Mouse (Mus musculus): Measurements from ENCODE around the gene Zfp575. TPM values are rescaled to one million over a fixed set of nuclear protein-coding genes. Genes with fewer than 3 reads are reported as not detected.

Zfp575 gene
- polyA plus RNA-seq, 1 experiment from 2014 or later: 0.10 TPM

- H3K4me3 ChIP-seq (ENCODE audit: inconsistent target): no peak overlapping the region
- no peaks in the 10 kb centered on the region for H3K36me3 ChIP-seq (ENCODE audit: inconsistent target)
- no peak overlapping the region for H3K27ac ChIP-seq
- WGBS (ENCODE audit: missing documents): 98% methylated on average over 4 of the region's 6 CpGs
- H3K79me2 ChIP-seq (ENCODE audit: inconsistent target): peaks cover 7% of the 10 kb centered on the region; the same call in 1 of the 2 replicates
Observed at GRCm38 (mm10) chr7:24592781-24593180, 5.3 kb upstream of the Zfp575 start.

DNA sequence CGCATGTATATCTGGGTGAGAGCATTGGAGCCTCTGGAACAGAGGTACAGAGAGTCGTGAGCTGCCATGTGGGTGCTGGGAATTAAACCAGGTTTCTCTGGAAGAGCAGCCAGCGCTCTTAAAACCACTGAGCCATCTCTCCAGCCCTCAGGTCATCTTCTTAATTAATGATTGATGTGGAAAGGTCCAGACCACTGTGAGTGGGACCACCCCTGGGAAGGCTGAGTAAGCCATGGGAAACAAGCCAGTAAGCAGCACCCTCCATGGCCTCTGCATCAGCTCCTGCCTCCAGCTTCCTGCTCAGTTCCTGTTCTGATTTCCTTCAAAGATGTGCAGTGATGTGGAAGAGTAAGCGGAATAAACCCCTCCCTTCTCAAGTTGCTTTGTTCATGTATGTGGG, 4.7 kb upstream of the Zfp575 start:
- Histone ChIP-seq H3K27ac (no peak overlapping the region), H3K36me3 (ENCODE audit: inconsistent target) (no peaks in the 10 kb centered on the region), H3K79me2 (ENCODE audit: inconsistent target) (peaks cover 7% of the 10 kb centered on the region; the same call in 1 of the 2 replicates), H3K4me3 (ENCODE audit: inconsistent target) (no peak overlapping the region)
- 57% methylated on average over 4 of the region's 4 CpGs for WGBS (ENCODE audit: missing documents)

DNA sequence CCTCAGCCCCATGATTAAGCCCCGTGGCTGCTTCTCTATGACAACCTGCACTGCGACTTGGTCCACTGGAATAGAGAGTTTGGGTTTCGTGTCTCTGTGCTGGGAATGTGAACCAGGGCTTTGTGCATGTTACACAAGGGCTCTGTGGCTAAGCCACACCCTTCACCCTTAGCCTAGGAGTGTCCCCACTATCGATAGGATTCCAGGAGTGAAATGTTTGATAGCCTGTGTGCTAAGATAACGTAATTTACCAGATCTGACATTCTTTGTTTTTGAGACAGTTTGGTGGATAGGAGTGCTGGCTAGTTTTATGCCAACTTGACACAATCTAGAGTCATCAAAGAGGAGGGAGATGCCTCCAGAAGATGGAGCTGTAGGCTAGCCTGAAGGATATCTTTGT, 4.3 kb upstream of the Zfp575 start:
- H3K36me3 ChIP-seq (ENCODE audit: inconsistent target): no peaks in the 10 kb centered on the region
- no peak overlapping the region for H3K27ac ChIP-seq
- H3K79me2 ChIP-seq (ENCODE audit: inconsistent target): peaks cover 7% of the 10 kb centered on the region; the same call in 1 of the 2 replicates
- whole genome bisulfite sequencing (ENCODE audit: missing documents): 82% methylated on average over 5 of the region's 5 CpGs
- no peak overlapping the region for H3K4me3 ChIP-seq (ENCODE audit: inconsistent target)

GRCm38 (mm10) chr7:24588336-24588735, 895 bp upstream of the Zfp575 start:
- H3K36me3 ChIP-seq (ENCODE audit: inconsistent target): no peaks in the 10 kb centered on the region
- H3K4me3 ChIP-seq (ENCODE audit: inconsistent target): no peak overlapping the region
- H3K79me2 ChIP-seq (ENCODE audit: inconsistent target): no peaks in the 10 kb centered on the region
- no peak overlapping the region for H3K27ac ChIP-seq
- 59% methylated on average over 13 of the region's 13 CpGs for WGBS (ENCODE audit: missing documents)

GRCm38 (mm10) chr7:24586828-24587227, 613 bp downstream of the Zfp575 start:
- 33% methylated on average over 8 of the region's 8 CpGs for WGBS (ENCODE audit: missing documents)
- no peak overlapping the region for H3K27ac ChIP-seq
- H3K4me3 ChIP-seq (ENCODE audit: inconsistent target): no peak overlapping the region
- H3K79me2 ChIP-seq (ENCODE audit: inconsistent target): no peaks in the 10 kb centered on the region
- H3K36me3 ChIP-seq (ENCODE audit: inconsistent target): no peaks in the 10 kb centered on the region

DNA sequence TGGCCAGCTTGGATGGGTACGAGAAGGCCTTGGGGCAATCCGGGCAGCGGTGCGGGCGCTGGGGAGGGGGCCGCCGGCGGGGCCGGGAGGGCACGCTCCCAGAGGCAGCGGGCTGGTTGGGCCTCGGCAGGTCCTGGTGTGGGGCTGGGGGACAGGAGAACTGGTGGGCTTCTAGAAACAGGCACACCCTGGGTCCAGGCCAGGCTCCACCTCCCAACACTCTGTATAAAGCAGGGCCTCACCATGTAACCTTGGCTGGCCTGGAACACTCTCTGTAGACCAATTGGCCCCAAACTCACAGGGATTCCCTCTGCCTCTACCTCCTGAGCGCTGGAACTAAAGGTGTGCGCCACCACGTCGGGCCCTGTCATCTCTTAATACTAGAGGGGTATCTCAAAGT, 1.4 kb downstream of the Zfp575 start:
- Histone ChIP-seq H3K36me3 (ENCODE audit: inconsistent target) (no peaks in the 10 kb centered on the region), H3K79me2 (ENCODE audit: inconsistent target) (no peaks in the 10 kb centered on the region), H3K27ac (no peak overlapping the region), H3K4me3 (ENCODE audit: inconsistent target) (no peak overlapping the region)
- WGBS (ENCODE audit: missing documents): 79% methylated on average over 14 of the region's 16 CpGs

DNA sequence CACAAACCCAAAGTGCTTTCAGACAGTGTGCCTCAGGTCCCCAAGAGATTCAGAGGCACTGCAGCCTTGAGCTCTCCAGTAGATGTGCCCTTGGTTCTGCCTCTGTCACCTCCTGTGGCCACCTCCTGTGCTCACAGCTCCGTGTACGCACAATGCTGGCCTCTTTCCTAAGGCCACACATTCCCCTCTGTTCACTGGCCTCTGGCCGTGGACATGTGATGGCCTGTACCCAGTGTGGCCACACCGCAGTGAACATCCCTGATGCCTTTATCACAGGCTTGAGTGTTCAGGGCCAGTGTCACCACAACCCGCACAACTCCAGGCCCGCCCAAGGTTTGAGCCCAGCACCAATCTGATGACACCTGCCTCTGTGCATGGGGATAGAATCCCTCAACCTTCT, 2.6 kb downstream of the Zfp575 start:
- no peaks in the 10 kb centered on the region for H3K36me3 ChIP-seq (ENCODE audit: inconsistent target)
- no peak overlapping the region for H3K27ac ChIP-seq
- H3K79me2 ChIP-seq (ENCODE audit: inconsistent target): no peaks in the 10 kb centered on the region
- H3K4me3 ChIP-seq (ENCODE audit: inconsistent target): no peak overlapping the region
- WGBS (ENCODE audit: missing documents): 100% methylated on average over 4 of the region's 6 CpGs

DNA sequence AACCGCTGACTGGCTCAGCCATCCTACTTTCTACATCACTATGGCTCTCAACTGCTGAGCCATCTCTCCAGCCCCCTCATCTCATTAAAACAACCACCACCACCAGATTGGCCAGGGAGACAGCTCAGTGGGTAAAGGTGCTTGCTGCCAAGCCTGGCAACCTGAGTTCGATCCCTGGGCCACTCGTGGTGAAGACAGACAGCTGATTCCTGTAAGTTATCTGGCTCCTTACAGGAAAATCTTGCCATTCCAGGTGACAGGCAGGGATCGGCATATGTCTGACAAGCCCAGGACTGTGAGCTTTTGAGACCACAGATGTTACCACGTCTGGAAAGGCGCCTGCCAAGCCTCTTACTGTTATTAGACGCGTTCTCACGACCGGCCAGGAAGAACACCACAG, 9.6 kb downstream of the Zfp575 start:
- Histone ChIP-seq H3K79me2 (ENCODE audit: inconsistent target) (no peaks in the 10 kb centered on the region), H3K4me3 (ENCODE audit: inconsistent target) (no peak overlapping the region), H3K27ac (no peak overlapping the region), H3K36me3 (ENCODE audit: inconsistent target) (no peaks in the 10 kb centered on the region)
- WGBS (ENCODE audit: missing documents): 90% methylated on average over 8 of the region's 10 CpGs

DNA sequence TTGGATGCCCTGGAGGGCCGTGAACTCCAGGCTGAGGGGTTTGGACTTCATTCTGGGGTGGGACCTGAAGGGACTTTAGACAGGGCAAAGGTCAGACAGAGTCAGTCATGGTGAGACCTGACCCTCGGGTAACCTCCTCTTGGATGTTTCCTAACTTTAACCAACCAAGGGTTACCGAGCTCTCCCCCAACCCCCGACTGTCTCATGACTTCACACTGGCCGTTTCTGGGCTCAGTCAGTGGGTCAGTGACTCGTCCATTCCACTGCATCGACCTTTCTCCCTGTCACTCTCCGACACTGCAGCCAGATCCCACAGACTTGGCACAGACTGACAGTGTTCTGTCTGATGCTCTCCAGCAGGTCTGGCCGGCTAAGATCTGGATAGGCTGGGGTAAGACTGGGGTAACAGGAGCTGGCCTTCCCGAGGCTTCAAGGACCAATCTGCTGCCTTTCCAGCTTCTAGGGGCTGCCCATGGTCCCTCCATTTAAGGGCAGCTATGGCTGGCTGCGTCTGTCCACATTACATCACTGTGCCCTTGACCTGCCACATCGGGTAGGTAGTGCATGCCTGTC, 13.1 kb downstream of the Zfp575 start:
- WGBS (ENCODE audit: missing documents): 77% methylated on average over 12 of the region's 12 CpGs

DNA sequence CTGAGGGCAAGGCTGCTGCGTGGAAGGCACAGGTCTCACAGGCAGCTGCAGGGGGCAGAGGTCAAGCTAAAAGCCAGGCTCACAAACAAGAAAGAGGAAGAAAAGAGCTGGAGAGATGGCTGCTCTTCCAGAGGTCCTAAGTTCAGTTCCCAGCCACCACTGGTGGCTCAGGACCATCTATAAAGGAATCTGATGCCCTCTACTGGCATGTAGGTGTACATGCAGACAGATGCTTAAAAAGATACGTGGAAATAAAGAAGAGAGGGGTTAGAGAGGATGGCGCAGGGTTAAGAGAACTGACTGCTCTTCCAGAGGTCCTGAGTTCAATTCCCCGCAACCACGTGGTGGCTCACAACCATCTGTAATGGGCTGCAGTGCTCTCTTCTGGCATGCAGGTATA, 15.0 kb downstream of the Zfp575 start:
- H3K36me3 ChIP-seq (ENCODE audit: inconsistent target): peaks cover 7% of the 10 kb centered on the region

More for the DNA sequence above, 13.1 kb downstream of the Zfp575 start:
- Histone ChIP-seq H3K4me3 (ENCODE audit: inconsistent target) (no peak overlapping the region), H3K79me2 (ENCODE audit: inconsistent target) (no peaks in the 10 kb centered on the region), H3K36me3 (ENCODE audit: inconsistent target) (no peaks in the 10 kb centered on the region), H3K27ac (no peak overlapping the region)

GRCm38 (mm10) chr7:24571071-24571470, 16.4 kb downstream of the Zfp575 start:
- H3K79me2 ChIP-seq (ENCODE audit: inconsistent target): no peaks in the 10 kb centered on the region
- WGBS (ENCODE audit: missing documents): 89% methylated on average over 4 of the region's 4 CpGs
- no peak overlapping the region for H3K27ac ChIP-seq
- no peak overlapping the region for H3K4me3 ChIP-seq (ENCODE audit: inconsistent target)
- peaks cover 17% of the 10 kb centered on the region for H3K36me3 ChIP-seq (ENCODE audit: inconsistent target)

More for the DNA sequence above, 15.0 kb downstream of the Zfp575 start:
- H3K79me2 ChIP-seq (ENCODE audit: inconsistent target): no peaks in the 10 kb centered on the region
- H3K27ac ChIP-seq: no peak overlapping the region
- 76% methylated on average over 5 of the region's 5 CpGs for WGBS (ENCODE audit: missing documents)
- H3K4me3 ChIP-seq (ENCODE audit: inconsistent target): no peak overlapping the region

DNA sequence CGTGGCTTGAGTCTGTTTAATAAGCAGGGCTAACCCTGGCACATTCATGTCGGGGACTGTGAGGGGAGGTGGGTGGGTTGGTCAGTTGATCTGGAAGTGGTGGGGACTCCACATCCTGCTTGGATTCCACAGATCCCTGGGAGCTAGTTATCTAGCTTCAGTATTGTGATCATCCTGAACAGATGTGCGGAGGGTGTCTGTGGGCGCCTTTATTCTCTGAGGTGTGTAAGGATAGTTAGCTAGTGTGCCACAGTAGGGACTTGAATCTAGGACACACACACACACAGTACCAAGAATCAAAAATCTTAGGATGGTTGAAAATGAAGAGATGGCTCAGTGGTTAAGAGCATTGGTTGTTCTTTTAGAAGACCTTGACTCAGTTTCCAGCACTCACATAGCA, 18.9 kb downstream of the Zfp575 start:
- 89% methylated on average over 4 of the region's 4 CpGs for WGBS (ENCODE audit: missing documents)
- no peak overlapping the region for H3K4me3 ChIP-seq (ENCODE audit: inconsistent target)
- peaks cover 17% of the 10 kb centered on the region for H3K36me3 ChIP-seq (ENCODE audit: inconsistent target)

DNA sequence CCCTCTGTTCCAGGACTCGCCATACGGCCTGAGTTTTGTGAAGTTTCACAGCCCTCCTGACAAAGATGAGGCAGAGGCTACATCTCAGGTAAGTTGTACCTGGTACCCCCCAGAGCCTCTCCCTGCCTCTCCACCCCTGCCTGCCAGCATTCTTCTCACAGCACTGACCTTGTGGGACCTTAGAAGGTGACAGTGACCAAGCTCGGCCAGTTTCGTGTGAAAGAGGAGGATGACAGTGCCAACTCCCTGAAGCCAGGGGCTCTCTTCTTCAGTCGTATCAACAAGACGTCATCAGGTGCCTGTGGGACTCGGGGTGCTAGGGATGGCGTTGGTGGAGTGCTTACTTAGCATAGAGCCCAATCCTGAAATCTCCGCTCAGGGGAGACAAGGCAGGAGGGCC, 21.2 kb downstream of the Zfp575 start:
- H3K4me3 ChIP-seq (ENCODE audit: inconsistent target): no peak overlapping the region
- WGBS (ENCODE audit: missing documents): 92% methylated on average over 9 of the region's 9 CpGs
- no peak overlapping the region for H3K27ac ChIP-seq
- H3K79me2 ChIP-seq (ENCODE audit: inconsistent target): no peaks in the 10 kb centered on the region
- peaks cover 17% of the 10 kb centered on the region for H3K36me3 ChIP-seq (ENCODE audit: inconsistent target)

More for the DNA sequence above, 18.9 kb downstream of the Zfp575 start:
- no peak overlapping the region for H3K27ac ChIP-seq
- H3K79me2 ChIP-seq (ENCODE audit: inconsistent target): no peaks in the 10 kb centered on the region

- H3K27ac ChIP-seq: no peak overlapping the region
- no peak overlapping the region for H3K4me3 ChIP-seq (ENCODE audit: inconsistent target)
- 92% methylated on average over 11 of the region's 11 CpGs for WGBS (ENCODE audit: missing documents)
- H3K79me2 ChIP-seq (ENCODE audit: inconsistent target): no peaks in the 10 kb centered on the region
- H3K36me3 ChIP-seq (ENCODE audit: inconsistent target): peaks cover 17% of the 10 kb centered on the region
Observed at GRCm38 (mm10) chr7:24565627-24566026, 21.8 kb downstream of the Zfp575 start.

DNA sequence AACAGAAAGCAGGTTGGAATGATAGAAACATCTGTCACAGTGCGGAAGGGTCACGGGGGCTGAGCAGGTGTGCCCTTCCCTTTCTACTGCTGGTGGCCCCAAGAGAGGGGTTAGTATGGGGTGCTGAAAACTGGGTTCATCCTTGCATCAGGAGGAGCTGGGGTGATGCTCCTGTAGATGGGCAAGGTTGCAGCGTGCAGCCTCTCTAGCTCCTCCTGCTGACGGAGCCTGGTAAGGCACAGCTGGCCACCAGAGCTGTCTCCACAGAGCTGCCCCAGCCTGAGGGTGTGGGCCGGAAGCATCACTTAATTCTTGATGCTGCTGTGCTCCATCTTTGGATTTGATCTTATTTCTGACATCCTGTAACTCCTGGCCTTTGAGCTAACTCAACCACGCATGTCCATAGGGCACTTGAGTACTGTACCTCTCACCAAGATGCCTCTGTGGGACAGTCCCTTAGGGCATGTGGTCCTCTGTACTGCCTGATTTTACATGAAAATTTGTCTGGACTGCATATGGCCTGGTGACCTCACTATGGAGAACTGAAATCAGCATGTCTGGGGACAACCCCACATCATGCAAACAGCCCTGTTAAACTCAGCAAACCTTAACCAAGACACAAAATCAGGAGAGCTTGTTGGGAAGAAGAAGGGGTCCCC, 22.7 kb downstream of the Zfp575 start:
- no peak overlapping the region for H3K27ac ChIP-seq
- WGBS (ENCODE audit: missing documents): 62% methylated on average over 6 of the region's 6 CpGs
- no peak overlapping the region for H3K4me3 ChIP-seq (ENCODE audit: inconsistent target)
- H3K36me3 ChIP-seq (ENCODE audit: inconsistent target): peaks cover 17% of the 10 kb centered on the region
- H3K79me2 ChIP-seq (ENCODE audit: inconsistent target): no peaks in the 10 kb centered on the region

GRCm38 (mm10) chr7:24563837-24564206, 23.6 kb downstream of the Zfp575 start:
- 89% methylated on average over 4 of the region's 4 CpGs for whole genome bisulfite sequencing (ENCODE audit: missing documents)
- Histone ChIP-seq H3K79me2 (ENCODE audit: inconsistent target) (no peaks in the 10 kb centered on the region), H3K36me3 (ENCODE audit: inconsistent target) (peaks cover 17% of the 10 kb centered on the region), H3K4me3 (ENCODE audit: inconsistent target) (no peak overlapping the region), H3K27ac (no peak overlapping the region)
